Mouse (Mus musculus): ENCODE measurements around the gene Pard3.

Pard3 gene

GRCm38 (mm10) chr8:127087434-127087833 is 23.7 kb downstream of the Pard3 start:
- DNase-seq (ENCODE audit: low spot score), result no peak

DNA sequence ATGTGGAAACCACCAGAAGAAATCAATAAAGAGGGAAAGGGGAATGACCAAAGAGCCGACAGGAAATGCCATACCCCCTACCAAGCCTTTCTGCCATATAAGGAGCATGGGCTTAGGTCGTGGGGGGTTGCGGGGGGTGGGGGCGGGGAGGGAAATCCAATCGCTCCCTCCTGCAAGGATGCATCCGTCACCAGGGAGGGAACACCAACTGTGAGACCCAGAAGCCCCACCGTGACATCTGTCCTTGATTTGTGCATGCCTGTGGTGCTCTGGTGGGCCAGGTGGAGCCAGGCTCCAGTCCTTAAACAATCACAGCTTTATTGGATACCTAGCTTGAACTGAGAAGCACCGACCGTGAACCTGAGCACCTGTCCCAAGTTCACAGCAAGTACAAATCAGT is 24.7 kb downstream of the Pard3 start:
- DNase-seq (ENCODE audit: low spot score), result no peak

DNA sequence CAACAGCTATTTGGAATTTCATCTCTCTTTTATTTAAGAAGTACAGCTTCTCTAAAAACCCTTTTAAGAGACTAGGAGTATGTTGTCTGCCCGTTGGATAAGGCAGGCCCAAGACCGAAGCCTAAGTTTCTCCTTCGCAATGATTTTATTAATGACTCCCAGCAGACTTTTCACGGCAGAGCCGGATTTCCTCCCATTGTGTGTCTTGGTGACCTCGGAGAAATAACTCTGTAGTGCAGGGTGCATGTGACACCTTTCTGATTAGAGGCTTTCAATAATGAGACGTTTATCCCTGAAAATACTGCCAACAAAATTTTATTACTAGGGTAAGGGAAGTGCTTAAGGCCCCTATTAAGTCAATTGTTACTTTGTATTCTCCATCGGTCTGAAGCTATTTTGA is 25.3 kb downstream of the Pard3 start:
- DNase-seq (ENCODE audit: low spot score), result no peak

DNA sequence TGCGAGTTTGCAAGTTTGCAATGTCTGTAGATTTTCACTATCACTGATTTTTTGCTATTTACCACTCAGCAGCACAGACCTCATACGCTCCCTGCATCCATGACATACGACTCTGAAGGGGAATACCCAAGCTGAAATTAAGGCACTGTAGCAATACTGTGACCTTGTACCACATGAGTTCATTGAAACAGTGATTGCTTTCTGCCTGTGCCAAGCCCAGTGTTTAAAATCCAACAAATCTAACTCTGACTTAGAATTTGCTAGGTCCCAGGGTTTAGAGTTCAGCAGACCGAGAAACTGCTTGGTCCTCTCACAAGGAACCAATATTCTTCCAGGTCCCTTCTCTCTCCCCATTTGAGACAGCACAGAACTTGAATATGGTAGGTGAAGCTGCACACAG is 26.7 kb downstream of the Pard3 start:
- DNase-seq (ENCODE audit: low spot score), result no peak

DNA sequence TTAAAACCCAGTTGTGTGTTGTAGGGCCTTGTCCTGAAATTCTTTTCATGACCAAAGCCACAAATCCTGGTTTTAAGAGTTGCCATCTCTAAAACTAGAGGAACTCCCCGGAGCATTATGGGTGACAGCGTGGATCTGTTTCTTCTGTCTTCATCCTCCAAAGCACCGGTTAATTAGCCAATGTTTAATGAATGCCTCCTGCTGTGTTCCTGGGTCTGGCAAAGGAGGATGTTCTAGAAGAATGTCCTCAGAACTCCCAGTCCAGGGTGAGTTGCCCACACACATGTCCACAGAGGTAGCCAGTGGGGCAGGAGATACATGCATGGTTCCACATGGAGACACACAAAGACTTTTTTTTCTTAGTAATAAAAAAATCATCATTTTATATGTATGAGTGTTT is 28.2 kb downstream of the Pard3 start:
- no peak for DNase-seq (ENCODE audit: low spot score)

DNA sequence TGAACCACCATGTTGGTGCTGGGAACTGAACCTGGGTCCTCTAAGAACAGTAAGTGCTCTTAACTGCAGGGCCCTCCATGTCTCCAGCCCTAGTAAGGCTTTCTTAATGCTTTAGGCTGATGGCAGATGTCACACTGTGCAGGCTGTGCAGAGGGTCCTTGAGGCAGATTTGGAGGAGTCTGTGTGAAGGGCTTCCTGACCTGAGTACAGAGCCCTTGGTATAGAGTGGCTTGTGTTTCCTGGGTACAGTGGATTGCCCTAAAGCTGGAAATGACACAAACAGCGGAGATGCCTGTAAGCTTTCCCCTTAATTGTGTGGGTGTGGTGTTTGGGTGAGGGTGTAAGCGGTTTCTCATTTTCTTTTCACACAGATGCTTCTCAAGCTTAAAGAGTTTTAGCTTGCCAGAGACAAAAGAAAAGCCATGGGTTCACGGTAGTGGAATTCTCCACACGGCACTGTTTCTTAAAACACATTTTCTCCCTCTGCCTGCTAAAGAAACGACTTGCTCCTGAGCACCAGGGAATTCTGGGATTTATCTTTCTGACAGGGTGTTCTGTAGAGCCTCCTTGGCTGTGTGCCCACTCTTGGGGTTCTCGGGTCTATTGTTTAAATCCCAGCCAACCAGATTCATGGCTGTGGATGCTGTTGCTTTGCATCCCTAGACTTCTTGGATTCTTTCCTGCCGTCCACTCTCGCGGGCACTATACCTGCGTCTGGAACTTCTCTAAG is 28.9 kb downstream of the Pard3 start:
- no peak for DNase-seq (ENCODE audit: low spot score)

DNA sequence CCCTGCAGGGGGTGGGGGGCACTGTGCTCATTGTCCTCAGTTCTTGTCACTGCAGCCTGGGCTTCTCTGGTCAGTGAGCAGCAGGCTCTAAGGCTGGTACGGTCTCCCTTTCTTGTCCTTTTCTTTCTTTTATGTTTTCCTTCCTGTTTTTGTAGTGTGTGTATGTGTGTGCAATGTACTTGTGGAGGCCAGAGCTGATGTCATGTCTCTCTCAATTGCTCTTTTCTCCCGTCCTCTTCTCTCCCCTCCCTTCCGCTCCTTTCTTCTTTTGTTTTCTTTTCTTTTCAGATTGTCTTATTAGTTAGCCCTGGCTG is 29.4 kb downstream of the Pard3 start:
- DNase-seq (ENCODE audit: low spot score), result no peak

GRCm38 (mm10) chr8:127095763-127096162 is 32.1 kb downstream of the Pard3 start:
- no peak for DNase-seq (ENCODE audit: low spot score)

DNA sequence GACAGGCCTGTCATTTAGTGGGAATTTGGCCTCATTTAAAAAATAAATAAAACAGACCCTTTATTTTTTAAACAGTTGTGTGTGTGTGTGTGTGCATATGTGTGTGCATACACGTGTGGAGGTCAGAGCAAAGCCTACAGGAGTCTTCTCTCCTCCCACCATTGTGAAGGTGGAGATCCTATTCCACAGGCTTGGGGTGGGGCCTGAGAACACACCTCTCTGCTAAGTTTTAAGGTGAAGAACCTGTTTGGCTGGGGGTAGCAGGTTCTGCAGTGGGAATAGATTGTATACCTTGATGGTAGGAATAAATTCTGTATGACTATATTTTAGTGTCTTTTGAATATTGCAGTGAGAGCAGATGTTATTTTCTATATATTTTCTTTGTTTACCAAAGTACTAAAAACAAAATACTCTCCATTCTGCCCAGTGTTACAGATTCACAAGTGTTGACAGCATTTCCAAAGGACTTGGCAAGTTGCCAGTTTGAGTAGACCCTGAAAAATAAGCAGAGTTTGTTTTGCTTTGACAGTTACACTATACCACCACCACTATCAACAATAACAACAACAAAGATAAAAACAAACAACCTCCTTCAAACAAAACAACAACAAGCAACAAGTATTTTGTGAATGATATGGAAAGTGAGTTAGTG is 35.9 kb downstream of the Pard3 start:
- no peak for DNase-seq (ENCODE audit: low spot score)

- no peak for DNase-seq (ENCODE audit: low spot score)
Measured at GRCm38 (mm10) chr8:127103256-127103655, 39.6 kb downstream of the Pard3 start.

- DNase-seq (ENCODE audit: low spot score), result no peak
Measured at GRCm38 (mm10) chr8:127104616-127105015, 40.9 kb downstream of the Pard3 start.

GRCm38 (mm10) chr8:127107928-127108327 is 44.2 kb downstream of the Pard3 start:
- no peak for DNase-seq (ENCODE audit: low spot score)

DNA sequence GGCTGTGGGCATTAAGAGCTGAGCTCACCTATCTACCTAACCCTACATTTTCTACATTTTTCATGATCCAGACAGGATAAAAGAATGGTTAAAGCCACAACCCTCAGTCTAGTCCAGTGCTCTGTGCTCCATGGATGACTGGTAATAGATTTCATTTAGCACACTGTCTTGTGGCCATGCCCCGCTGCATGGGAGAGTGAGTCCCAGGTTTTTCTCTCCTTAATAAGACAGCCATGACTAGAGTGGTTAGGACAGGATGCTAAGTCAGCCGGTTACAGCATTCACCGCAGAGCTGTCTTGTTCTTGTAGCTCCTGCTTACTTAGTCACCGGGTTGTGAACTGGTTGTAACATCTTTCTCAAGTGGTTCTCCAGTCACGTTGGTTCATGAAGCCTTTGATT is 49.5 kb downstream of the Pard3 start:
- no peak for DNase-seq (ENCODE audit: low spot score)

DNA sequence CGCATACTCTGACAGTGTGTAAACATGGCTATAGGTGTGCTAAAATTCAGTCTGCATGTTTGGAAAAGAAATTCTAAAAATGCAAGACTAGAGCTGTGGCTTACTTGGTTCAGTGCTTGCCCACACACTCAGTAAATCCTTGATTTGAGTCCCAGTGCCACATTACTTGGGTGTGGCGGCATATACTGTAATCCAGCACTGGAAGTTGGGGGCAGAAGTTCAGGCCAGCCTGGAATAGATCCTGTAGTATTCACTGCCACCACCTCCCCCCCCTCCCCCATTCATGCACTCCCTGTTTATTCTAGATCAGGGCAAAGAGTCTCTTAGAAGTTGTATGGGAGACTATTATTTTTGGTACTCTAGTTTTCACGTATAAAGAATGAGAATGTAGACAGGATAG is 52.1 kb downstream of the Pard3 start:
- no peak for DNase-seq (ENCODE audit: low spot score)

DNA sequence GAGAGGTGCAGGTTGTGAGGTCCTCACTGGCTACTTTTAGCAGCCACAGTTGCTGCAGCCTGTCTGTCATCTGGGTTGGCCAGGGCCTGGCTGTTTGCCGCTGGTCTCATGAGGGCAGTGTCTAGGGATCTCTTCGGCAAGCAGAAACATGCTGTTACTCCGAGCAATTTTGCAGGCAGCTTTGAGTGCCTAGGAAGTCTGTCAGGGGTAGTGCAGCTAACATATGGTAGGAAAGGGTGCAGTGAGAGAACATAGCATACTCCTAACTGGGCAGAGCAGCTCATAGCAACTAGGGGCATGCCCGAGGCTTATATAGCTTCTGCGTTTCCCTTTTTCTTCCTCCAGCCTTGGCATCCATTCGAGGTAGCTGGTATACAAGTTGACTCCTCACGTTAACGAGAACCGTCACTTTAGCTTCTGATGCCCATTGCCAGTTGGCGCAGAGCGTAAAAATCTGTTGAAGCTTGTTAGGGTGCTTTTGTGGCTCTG is 54.7 kb downstream of the Pard3 start:
- no peak for DNase-seq (ENCODE audit: low spot score)

GRCm38 (mm10) chr8:127123391-127123790 is 59.7 kb downstream of the Pard3 start:
- no peak for DNase-seq (ENCODE audit: low spot score)

- no peak for DNase-seq (ENCODE audit: low spot score)
Measured at GRCm38 (mm10) chr8:127124795-127125194, 61.1 kb downstream of the Pard3 start.

- no peak for DNase-seq (ENCODE audit: low spot score)
Measured at GRCm38 (mm10) chr8:127125686-127126683, 62.3 kb downstream of the Pard3 start.

DNA sequence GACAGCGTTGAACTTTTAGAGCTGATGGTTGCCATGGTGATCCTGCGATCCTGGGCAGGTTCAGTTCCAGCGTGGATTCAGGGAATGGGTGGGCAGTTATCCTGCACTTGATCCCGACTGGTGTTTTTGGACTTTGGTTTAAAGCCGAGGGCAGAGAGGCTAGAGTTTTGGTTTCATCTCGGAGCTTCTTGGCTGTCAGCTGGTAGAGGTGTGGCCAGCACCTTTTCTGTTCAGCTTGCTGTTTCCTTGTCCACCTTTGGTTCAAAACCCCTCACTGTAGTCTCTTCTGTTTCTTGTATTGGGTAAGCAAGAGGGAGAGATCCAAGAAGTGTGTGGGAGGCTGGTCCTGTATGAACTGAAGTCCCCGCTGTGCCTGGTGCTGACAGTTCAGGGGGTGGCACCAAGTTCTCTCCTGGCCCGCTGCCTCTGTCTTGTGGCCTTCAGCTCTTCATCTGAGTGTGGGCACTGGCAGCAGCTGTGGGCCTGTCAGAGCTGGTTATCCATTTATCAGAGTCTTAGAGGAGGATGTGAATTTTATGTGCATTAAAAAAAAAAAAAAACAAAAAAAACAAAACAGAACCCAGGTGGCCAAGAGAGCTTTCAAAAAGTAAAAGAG is 65.2 kb downstream of the Pard3 start:
- DNase-seq (ENCODE audit: low spot score), result no peak

- DNase-seq (ENCODE audit: low spot score), result no peak
Measured at GRCm38 (mm10) chr8:127134327-127134726, 70.6 kb downstream of the Pard3 start.

- DNase-seq (ENCODE audit: low spot score), result no peak
Measured at GRCm38 (mm10) chr8:127136201-127136600, 72.5 kb downstream of the Pard3 start.

DNA sequence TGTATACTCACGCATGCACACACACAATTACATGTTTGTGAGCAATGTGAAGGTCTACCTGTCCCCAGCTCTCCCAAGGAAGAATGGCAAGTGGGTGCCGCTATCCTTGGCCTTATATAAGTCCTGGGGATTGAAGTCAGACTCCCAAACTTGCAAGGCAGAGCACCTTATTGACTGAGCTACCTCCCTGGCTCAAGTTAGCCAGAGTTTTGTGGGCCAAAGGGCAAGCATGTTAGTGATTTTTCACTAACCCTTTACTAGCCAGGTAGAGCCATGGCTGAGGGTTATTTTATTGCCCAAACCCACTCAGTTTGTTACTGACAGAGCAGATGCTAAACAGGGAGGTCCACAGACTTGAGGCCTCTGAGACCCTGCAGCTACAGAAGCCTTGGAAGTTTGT is 73.1 kb downstream of the Pard3 start:
- DNase-seq (ENCODE audit: low spot score), result no peak

Data from ovary, postnatal 10 days (tissue).